Mouse (Mus musculus): ENCODE measurements around the gene Thsd7b.

DNA sequence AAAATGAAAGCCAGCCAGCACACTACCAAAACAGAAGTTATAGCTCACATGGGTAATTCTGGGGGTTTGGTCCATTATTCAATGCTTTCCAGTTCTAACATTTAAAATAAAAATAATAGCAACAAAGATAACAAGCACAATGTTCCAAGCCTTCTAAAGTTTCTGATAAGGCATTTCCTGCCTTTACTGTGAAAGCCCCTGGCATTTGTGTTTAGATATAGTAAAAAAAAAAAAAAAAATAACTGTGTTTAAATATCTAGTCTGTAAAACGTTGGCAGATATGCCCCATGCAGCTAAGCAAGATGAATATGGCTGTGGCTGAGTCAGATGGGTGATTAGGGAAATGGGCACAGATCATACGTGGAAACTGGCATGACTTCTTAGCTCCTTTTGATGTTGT, 491.6 kb downstream of the Thsd7b start:
- no peak for TF ChIP-seq GATA1 (IDR thresholded peaks at IDR 0.05; ENCODE audit: borderline replicate concordance, low read length)
- no peak for TF ChIP-seq FLI1 (IDR thresholded peaks at IDR 0.05; ENCODE audit: low read length)
